Mouse (Mus musculus) mouse embryonic stem cell (cell line): Measurements from ENCODE around the gene Tpm1.

Source experiments
- in situ Hi-C, 2 experiments: fragments of 300-500 bp; cut with MboI; formaldehyde crosslinking; loops; 1 replicate in 1 of 2; 3 replicates in 1 of 2; pipeline ENCODE4 v1.14.3; 2019 to 2020; ENCODE audit warnings: low sequenced_read_pairs in 2 of 2, low pct_unique_long_range_greater_than_20kb in 1 of 2, mixed read lengths in 1 of 2; ENCODE audit not compliant: unreplicated experiment in 1 of 2

Gene Tpm1

DNA sequence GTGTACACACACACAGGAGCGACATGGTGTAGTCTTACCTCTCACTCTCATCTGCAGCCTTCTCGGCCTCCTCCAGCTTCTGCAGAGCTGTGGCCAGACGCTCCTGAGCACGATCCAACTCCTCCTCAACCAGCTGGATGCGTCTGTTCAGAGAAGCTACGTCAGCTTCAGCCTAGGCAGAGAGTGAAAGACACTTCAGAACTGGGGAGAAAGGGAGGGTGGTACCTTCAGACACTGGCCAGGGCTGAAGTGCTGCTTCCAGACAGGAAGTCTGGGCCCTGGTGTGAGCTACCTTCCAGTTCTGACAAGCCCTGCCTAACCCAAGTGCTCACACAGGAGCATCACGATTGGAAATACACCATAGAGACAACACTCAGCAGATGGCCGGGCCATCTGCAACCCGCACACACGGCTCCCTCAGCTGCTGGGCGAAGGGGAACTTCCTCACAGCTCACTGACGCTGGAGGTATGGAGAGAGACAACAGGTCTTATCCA, 13.2 kb downstream of the Tpm1 start:
- in situ Hi-C loops = no loop called here

DNA sequence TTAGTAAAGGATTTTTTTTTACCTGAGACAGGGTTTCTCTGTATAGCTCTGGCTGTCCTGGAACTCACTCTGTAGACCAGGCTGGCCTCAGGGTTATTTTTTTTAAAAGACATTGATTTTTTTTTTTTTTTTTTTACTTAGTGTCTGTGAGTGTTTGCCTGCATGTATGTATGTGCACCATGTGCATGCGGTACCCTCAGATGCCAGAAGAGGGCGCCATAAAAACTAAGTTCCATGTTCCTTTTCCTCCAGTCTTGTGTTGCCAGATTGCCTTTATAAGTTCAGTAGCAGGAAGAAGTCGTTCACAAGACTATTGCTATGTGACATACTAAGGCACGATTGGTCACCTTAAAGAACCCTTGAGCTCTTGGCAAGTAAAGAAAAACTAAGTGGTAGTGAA, 14.5 kb downstream of the Tpm1 start:
- in situ Hi-C loops = no loop called here

- in situ Hi-C loops = no loop called here
These were observed 16.2 kb downstream of the Tpm1 start for GRCm38 (mm10) chr9:67033016-67033415.

- in situ Hi-C loops = no loop called here
These were observed 16.6 kb downstream of the Tpm1 start for GRCm38 (mm10) chr9:67032611-67033010.

DNA sequence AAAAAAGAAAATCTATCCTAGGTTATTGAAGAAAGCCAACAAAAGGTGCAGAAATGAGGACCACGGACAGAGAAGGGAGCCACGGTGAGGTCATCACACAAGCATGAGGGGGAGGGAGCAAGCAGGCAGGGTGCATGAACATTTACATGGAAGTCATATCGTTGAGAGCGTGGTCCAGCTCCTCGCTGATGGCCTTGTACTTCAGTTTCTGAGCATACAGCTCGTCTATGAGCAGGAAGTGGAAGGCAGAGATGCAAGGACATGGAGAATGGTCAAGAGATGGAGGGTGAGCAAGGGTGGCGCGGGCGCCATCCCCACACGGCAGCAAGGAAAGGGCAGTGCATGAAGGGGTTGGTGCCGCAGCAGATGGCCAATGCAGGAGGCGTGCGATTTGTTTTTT, 19.7 kb downstream of the Tpm1 start:
- in situ Hi-C loops = no loop called here

GRCm38 (mm10) chr9:67028929-67029328, 20.3 kb downstream of the Tpm1 start:
- in situ Hi-C loops = no loop called here

DNA sequence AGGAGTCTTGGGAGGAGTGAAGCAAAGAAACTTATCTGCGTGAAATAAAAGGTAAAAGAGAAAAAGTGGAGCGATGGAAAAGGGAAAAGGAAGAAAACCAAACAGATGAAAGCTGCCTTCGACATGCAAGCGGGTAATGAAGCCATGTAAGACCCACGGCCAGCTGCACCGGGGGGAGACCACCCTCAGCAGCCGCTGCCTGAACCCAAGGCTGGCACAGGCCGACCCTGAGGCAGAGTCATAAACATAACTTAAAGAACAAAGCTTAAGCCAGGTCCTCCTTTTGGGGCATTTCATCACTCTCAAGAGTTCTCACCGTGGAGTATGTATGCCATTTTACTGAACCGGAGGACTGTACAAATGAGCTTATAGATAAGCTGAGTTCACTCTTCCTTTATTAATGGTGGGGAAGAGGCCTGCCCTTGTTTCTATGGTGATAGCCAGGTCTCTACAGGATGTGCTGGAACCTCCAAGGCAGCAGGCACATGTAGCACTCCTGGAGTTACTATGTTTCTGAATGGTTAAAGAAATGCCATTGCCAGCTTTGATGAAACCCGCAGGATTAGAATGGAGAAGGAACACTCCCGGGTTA, 21.0 kb downstream of the Tpm1 start:
- in situ Hi-C loops = no loop called here

DNA sequence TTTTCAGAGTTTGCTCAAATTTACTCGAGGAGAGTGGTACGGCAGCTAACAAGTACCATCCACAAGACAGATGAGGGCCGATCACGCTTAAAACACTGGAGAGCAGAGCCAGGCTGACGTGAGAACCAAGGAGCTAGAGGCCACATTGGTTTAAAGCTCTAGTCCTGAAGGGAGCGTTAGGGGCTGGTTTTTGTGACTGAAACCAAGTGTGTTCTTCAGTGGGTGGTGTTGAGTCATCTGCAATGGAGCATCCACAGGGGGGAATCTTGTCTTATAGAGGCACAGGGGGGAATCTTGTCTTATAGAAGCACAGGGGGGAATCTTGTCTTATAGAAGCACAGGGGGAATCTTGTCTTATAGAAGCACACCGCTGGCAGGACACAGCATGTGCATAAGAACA, 22.3 kb downstream of the Tpm1 start:
- in situ Hi-C loops = no loop called here

DNA sequence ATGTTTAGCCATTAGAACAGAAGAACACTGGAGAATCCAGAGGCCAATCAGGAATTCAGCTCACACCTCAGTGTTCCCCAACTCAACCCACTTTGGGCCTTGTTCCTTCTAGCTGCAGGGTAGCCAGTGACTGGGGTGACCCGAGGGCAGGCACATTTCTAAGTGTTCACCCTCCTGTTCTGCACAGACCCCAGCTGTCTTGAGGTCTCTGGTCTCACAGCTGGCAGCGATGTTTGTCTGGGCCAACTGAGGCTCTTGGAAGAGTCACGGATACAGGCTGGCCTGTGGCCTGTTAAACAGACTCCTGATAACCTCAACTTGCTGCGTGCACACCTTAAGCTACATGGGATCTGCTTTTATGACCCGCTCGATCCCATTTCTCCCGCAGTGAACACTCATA, 23.1 kb downstream of the Tpm1 start:
- in situ Hi-C loops = no loop called here

DNA sequence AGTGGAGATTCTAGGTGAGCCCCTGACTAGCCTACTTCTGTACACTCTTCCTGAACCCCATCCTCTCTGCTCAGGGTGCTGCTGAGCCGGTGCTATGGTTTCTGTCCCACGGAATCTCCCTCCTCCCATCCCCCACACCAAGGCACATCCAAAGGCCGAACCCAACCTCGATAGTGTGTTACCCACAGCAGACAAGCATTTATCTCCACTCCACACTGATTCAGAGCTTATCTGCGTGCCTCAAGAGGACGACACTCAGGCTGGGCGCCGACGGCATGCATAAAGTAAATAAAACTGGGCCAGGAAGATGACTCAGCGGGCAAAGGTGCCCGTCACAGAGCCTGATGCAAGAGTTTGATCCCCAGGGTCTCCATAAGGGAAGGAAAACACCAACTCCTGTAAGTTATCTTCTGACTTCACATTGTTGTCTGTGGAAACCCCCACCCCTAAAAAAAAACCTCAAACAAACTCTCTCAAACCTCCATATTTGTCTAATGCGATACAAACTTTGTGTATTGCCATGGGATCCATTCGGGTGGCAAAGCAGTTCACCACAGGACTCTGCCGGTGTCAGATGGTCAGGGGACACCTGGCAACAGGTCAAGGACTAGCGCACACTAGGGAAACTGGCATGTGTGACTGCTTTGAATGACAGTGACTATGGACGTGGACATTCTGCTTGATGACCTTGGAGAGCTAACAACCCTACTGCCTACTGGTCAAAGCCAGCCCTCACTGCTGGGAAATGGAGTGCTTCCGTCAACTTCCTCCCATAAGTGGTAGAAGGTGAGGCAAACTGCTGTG, 24.1 kb downstream of the Tpm1 start:
- in situ Hi-C loops = no loop called here

DNA sequence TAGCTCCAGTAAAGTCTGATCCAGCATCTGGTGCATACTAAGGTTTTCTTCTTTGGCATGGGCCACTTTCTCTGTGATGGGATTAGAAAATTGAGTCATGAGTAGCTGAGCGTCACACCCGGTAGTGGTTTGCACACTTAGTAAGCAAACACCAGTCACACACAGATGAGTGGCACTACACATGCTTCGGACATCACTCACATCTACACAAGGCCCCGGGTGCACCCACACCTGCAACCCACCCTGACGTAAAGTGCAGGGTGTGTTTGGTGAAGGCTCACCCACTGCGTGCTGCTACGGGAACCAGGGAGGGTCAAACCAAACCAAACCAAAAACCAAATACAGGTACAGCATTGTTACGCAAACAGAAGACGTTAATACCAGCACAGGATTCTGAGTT, 25.8 kb downstream of the Tpm1 start:
- in situ Hi-C loops = no loop called here

GRCm38 (mm10) chr9:67020063-67020462, 29.1 kb downstream of the Tpm1 start:
- in situ Hi-C loops = no loop called here

GRCm38 (mm10) chr9:67013501-67013900, 35.7 kb downstream of the Tpm1 start:
- in situ Hi-C loops = no loop called here

GRCm38 (mm10) chr9:67012470-67012869, 36.7 kb downstream of the Tpm1 start:
- in situ Hi-C loops = no loop called here

GRCm38 (mm10) chr9:67011483-67011882, 37.7 kb downstream of the Tpm1 start:
- in situ Hi-C loops = no loop called here

- in situ Hi-C loops = loop anchor here in 1 of 2 experiments (5.0 kb wide), 1 partner anchor 34 kb away; no protein-coding TSS in a partner anchor
These were observed 40.4 kb downstream of the Tpm1 start for GRCm38 (mm10) chr9:67008781-67009180.

DNA sequence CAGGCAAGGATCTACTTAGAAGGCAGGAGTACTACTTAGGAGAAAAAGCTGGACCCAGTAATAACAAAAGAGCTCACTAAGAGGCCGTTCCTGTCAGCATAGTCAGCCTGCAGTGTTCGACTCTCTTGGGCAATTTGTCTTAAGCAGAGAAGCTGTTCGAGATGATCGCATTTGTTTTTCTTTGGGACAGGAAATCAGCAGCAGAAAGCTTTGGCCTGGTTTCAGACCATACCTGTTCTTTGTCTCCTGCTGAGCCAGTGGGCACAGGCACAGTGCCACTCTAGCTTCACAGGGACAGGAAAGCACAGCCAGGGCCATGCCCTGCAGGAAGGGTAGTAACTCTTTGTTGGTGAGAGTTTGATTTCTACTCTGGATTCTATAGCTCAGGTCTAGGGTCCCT, 42.8 kb downstream of the Tpm1 start:
- in situ Hi-C loops = loop anchor here in 1 of 2 experiments (5.0 kb wide), 1 partner anchor 36 kb away; no protein-coding TSS in a partner anchor

DNA sequence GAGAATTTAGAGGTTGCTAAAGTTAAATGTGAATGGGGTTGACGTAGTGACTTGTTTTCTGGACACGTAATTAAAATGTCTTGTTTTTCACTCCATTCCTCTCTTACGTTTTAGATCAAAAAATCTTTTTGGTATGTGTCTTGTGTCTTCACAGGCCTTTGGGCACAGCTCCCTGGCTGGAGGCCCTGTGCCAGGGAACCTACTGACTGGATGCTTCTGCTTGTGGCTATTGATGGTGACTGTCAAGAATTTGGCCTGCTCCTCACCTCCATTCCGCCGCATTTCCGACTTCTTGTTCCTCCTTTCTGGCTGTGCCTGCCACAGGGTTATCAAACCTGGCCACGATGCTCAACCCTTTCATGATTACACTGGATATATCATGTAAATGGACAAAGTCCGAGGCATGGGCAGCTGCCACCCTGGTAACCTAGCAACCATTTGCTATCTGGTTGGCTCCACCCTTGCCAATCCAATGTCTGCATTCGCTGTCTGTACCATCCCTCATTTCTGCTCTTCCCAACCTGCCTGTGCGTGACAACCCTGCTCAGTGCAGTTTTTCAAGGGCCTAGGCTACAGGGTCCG, 44.0 kb downstream of the Tpm1 start:
- in situ Hi-C loops = loop anchor here in 1 of 2 experiments (5.0 kb wide), 1 partner anchor 37 kb away; no protein-coding TSS in a partner anchor

- in situ Hi-C loops = loop anchor here in 1 of 2 experiments (5.0 kb wide), 1 partner anchor 39 kb away; no protein-coding TSS in a partner anchor
These were observed 45.5 kb downstream of the Tpm1 start for GRCm38 (mm10) chr9:67003656-67004055.
